Mouse (Mus musculus): ENCODE measurements around the gene Pou2f1. TPM values are rescaled to one million over a fixed set of nuclear protein-coding genes. Genes with fewer than 3 reads are reported as not detected.

The Pou2f1 gene
- polyA plus RNA-seq, 1 experiment: 47.7 TPM

DNA sequence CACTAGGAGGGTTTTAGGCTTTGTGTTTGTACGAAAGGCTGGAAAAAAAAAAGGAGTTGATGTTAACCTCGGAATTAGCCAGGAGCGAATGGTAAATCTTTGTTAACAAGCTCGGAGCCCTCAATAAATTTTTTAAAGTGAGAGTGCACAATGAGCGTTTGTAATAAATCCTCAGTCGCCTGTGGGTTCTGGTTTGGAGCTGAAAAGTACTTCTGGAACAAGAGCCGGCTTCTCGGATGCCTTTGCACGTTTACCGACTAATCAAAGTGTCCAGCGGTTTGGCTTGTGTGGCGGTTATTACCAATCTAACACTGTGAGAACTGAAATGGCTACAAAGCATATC lies 167.9 kb downstream of the Pou2f1 start:
- no peak overlapping the region for H3K9ac ChIP-seq (ENCODE audit: low read depth, poor library complexity, severe bottlenecking)
- no peaks in the 10 kb centered on the region for H3K36me3 ChIP-seq (ENCODE audit: control insufficient read depth, insufficient read depth, low read length, poor library complexity, severe bottlenecking)
- H3K4me3 ChIP-seq (ENCODE audit: low read depth, low read length): no peak overlapping the region
- TF ChIP-seq EP300 (IDR thresholded peaks at IDR 0.05; ENCODE audit: insufficient read depth, low read depth, low read length): no peak
- TF ChIP-seq CTCF (IDR thresholded peaks at IDR 0.05; ENCODE audit: low read depth, low read length): no peak
- no peak for TF ChIP-seq POLR2A (IDR thresholded peaks at IDR 0.05; ENCODE audit: insufficient read depth, low read length)
- H3K9me3 ChIP-seq (replicated peaks; ENCODE audit: control insufficient read depth, insufficient read depth, low read length, poor library complexity, severe bottlenecking): no peaks in the 10 kb centered on the region
- H3K27me3 ChIP-seq (ENCODE audit: control insufficient read depth, insufficient read depth, low read length, poor library complexity, severe bottlenecking): no peaks in the 10 kb centered on the region
- H3K4me1 ChIP-seq (ENCODE audit: control insufficient read depth, insufficient read depth, low read length): no peaks in the 10 kb centered on the region
- no peak overlapping the region for H3K27ac ChIP-seq (ENCODE audit: insufficient read depth, low read length)

DNA sequence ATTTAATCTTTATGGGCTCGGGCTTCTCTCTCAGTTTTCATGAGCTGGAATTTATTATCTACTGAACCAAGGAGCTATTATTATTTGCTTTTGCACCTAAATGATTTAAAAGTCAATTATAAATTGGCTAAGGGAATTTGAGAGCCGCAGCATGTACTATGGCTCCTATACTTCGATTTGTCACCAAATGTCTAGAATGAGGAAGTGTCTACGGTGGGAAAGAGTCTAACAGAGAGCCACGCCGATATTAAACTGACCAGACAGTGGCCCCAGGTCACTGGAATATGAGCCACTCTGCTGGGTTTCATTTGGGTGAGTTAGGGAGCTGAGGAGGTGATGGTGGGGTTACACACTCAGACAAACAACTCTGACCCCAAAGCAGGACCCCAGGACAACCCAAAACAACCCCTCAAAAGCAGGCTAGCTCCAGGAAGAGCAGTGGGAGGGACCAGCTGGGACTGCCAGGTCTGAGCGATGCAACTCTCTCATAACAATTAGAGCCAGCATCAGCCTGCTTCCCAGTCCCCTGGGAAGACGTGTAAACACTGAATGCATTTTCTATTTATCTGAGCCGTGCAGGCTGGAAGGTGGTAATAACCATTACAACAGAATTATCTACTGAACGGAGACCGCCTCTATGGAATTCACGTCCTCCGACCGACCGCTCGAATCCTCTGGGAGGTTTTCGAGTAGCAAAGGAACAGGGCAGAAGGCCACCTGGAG lies 168.4 kb downstream of the Pou2f1 start:
- Histone ChIP-seq H3K27ac (ENCODE audit: insufficient read depth, low read length) (no peak overlapping the region), H3K4me3 (ENCODE audit: low read depth, low read length) (no peak overlapping the region), H3K4me1 (ENCODE audit: control insufficient read depth, insufficient read depth, low read length) (no peaks in the 10 kb centered on the region), H3K9ac (ENCODE audit: low read depth, poor library complexity, severe bottlenecking) (no peak overlapping the region), H3K9me3 (replicated peaks; ENCODE audit: control insufficient read depth, insufficient read depth, low read length, poor library complexity, severe bottlenecking) (no peaks in the 10 kb centered on the region), H3K27me3 (ENCODE audit: control insufficient read depth, insufficient read depth, low read length, poor library complexity, severe bottlenecking) (no peaks in the 10 kb centered on the region), H3K36me3 (ENCODE audit: control insufficient read depth, insufficient read depth, low read length, poor library complexity, severe bottlenecking) (no peaks in the 10 kb centered on the region)
- no peak for TF ChIP-seq POLR2A (IDR thresholded peaks at IDR 0.05; ENCODE audit: insufficient read depth, low read length)
- TF ChIP-seq CTCF (IDR thresholded peaks at IDR 0.05; ENCODE audit: low read depth, low read length): no peak
- TF ChIP-seq EP300 (IDR thresholded peaks at IDR 0.05; ENCODE audit: insufficient read depth, low read depth, low read length): no peak

DNA sequence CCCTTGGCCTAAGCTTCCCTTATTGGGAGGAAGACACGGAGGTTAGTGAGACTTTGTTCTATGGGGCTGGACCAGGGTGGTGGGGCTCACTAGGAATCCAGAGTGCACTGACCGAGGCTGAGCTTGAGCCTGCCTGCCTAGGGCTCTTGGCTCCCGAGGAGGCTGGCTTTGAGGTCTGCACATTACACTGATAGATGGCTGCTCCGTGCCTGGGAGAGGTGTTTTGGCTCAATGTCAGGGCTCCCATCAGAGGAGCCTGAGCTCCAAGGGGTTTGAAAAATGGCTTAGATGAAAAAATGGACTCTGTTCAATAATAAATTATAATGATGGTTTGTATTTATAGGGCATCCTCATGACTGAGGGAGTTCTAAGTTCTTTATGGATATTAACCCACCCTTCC lies 169.2 kb downstream of the Pou2f1 start:
- Histone ChIP-seq H3K4me1 (ENCODE audit: control insufficient read depth, insufficient read depth, low read length) (no peaks in the 10 kb centered on the region), H3K4me3 (ENCODE audit: low read depth, low read length) (no peak overlapping the region), H3K36me3 (ENCODE audit: control insufficient read depth, insufficient read depth, low read length, poor library complexity, severe bottlenecking) (no peaks in the 10 kb centered on the region), H3K9me3 (replicated peaks; ENCODE audit: control insufficient read depth, insufficient read depth, low read length, poor library complexity, severe bottlenecking) (no peaks in the 10 kb centered on the region), H3K9ac (ENCODE audit: low read depth, poor library complexity, severe bottlenecking) (no peak overlapping the region), H3K27ac (ENCODE audit: insufficient read depth, low read length) (no peak overlapping the region), H3K27me3 (ENCODE audit: control insufficient read depth, insufficient read depth, low read length, poor library complexity, severe bottlenecking) (no peaks in the 10 kb centered on the region)
- TF ChIP-seq EP300 (IDR thresholded peaks at IDR 0.05; ENCODE audit: insufficient read depth, low read depth, low read length): no peak
- TF ChIP-seq CTCF (IDR thresholded peaks at IDR 0.05; ENCODE audit: low read depth, low read length): no peak
- TF ChIP-seq POLR2A (IDR thresholded peaks at IDR 0.05; ENCODE audit: insufficient read depth, low read length): no peak

DNA sequence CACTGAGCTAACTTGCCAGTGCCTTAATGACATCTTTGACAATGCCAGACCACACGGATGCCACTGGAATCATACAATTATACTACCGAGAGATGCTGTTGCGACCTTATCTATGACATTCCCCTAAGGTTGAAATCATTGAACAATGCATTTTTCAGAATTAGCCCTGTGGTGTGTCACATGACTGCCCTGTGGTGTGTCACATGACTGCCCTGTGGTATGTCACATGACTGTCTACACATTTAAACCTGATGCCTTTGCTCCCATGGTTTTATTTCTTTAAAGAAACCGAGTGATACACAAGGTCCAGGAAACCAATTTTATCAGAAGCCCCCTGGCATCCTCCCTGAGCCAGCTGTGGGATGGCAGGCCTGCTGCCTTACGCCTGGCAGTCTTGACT lies 172.6 kb downstream of the Pou2f1 start:
- Histone ChIP-seq H3K9ac (ENCODE audit: low read depth, poor library complexity, severe bottlenecking) (no peak overlapping the region), H3K4me3 (ENCODE audit: low read depth, low read length) (no peak overlapping the region), H3K9me3 (replicated peaks; ENCODE audit: control insufficient read depth, insufficient read depth, low read length, poor library complexity, severe bottlenecking) (no peaks in the 10 kb centered on the region), H3K36me3 (ENCODE audit: control insufficient read depth, insufficient read depth, low read length, poor library complexity, severe bottlenecking) (no peaks in the 10 kb centered on the region), H3K27ac (ENCODE audit: insufficient read depth, low read length) (no peak overlapping the region), H3K27me3 (ENCODE audit: control insufficient read depth, insufficient read depth, low read length, poor library complexity, severe bottlenecking) (no peaks in the 10 kb centered on the region), H3K4me1 (ENCODE audit: control insufficient read depth, insufficient read depth, low read length) (no peaks in the 10 kb centered on the region)
- TF ChIP-seq POLR2A (IDR thresholded peaks at IDR 0.05; ENCODE audit: insufficient read depth, low read length): no peak
- TF ChIP-seq EP300 (IDR thresholded peaks at IDR 0.05; ENCODE audit: insufficient read depth, low read depth, low read length): no peak
- TF ChIP-seq CTCF (IDR thresholded peaks at IDR 0.05; ENCODE audit: low read depth, low read length): no peak

DNA sequence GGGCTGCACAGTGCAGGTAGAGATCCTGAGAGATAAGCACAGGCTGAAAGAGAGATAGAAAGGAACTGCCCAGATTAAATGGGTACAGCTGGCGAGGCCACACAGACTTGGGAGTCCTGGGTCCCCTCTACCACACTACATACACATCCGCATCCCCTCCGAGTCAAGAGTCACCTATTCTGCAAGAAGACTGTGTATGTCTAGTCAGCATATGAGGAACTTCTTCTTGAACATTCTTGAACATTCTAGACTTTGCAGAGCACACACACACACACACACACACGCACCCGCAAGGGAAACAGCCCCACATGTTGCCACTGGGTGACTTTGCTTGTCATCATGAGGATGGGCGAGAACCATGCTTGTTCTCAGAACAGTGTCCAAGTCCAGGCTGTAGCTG lies 173.9 kb downstream of the Pou2f1 start:
- H3K9ac ChIP-seq (ENCODE audit: low read depth, poor library complexity, severe bottlenecking): no peak overlapping the region
- no peaks in the 10 kb centered on the region for H3K4me1 ChIP-seq (ENCODE audit: control insufficient read depth, insufficient read depth, low read length)
- H3K4me3 ChIP-seq (ENCODE audit: low read depth, low read length): no peak overlapping the region
- no peaks in the 10 kb centered on the region for H3K36me3 ChIP-seq (ENCODE audit: control insufficient read depth, insufficient read depth, low read length, poor library complexity, severe bottlenecking)
- no peak overlapping the region for H3K27ac ChIP-seq (ENCODE audit: insufficient read depth, low read length)
- H3K27me3 ChIP-seq (ENCODE audit: control insufficient read depth, insufficient read depth, low read length, poor library complexity, severe bottlenecking): no peaks in the 10 kb centered on the region
- no peaks in the 10 kb centered on the region for H3K9me3 ChIP-seq (replicated peaks; ENCODE audit: control insufficient read depth, insufficient read depth, low read length, poor library complexity, severe bottlenecking)
- TF ChIP-seq POLR2A (IDR thresholded peaks at IDR 0.05; ENCODE audit: insufficient read depth, low read length) (no peak), CTCF (IDR thresholded peaks at IDR 0.05; ENCODE audit: low read depth, low read length) (no peak), EP300 (IDR thresholded peaks at IDR 0.05; ENCODE audit: insufficient read depth, low read depth, low read length) (no peak)

DNA sequence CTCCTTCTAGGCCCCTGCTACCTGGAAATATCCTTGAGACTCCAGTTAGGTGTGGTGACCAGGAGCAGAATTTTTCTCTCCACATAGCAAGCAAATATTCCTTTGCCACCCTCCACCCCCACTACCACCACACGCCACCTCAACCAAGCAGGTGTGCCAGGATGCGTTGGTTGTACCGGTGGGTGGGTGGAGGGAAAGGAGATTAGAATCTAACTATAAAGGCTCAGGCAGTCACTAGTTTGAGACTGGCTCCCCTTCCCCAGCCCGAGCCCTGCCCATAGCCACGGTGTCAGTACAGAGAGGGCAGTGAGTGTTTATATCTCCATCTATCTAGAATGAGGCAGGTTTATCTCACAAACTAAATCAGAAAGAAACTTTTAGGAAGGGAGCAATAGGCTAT lies 174.3 kb downstream of the Pou2f1 start:
- Histone ChIP-seq H3K9ac (ENCODE audit: low read depth, poor library complexity, severe bottlenecking) (no peak overlapping the region), H3K27me3 (ENCODE audit: control insufficient read depth, insufficient read depth, low read length, poor library complexity, severe bottlenecking) (no peaks in the 10 kb centered on the region), H3K4me3 (ENCODE audit: low read depth, low read length) (no peak overlapping the region), H3K36me3 (ENCODE audit: control insufficient read depth, insufficient read depth, low read length, poor library complexity, severe bottlenecking) (no peaks in the 10 kb centered on the region), H3K27ac (ENCODE audit: insufficient read depth, low read length) (no peak overlapping the region), H3K9me3 (replicated peaks; ENCODE audit: control insufficient read depth, insufficient read depth, low read length, poor library complexity, severe bottlenecking) (no peaks in the 10 kb centered on the region), H3K4me1 (ENCODE audit: control insufficient read depth, insufficient read depth, low read length) (no peaks in the 10 kb centered on the region)
- no peak for TF ChIP-seq EP300 (IDR thresholded peaks at IDR 0.05; ENCODE audit: insufficient read depth, low read depth, low read length)
- TF ChIP-seq CTCF (IDR thresholded peaks at IDR 0.05; ENCODE audit: low read depth, low read length): no peak
- no peak for TF ChIP-seq POLR2A (IDR thresholded peaks at IDR 0.05; ENCODE audit: insufficient read depth, low read length)
